Mouse (Mus musculus) C2C12 (cell line): ENCODE measurements around the gene Scarf2.

ENCODE experiments used
- CEBPB ChIP-seq: IDR thresholded peaks from one replicate; pipeline ENCODE4 v1.6.1; 2011; ENCODE audit warnings: low read depth, mild to moderate bottlenecking, control low read depth, moderate library complexity
- CTCF ChIP-seq: IDR thresholded peaks from one replicate; pipeline ENCODE4 v1.5.1; 2011; ENCODE audit not compliant: control insufficient read depth, insufficient read depth, insufficient read length
- FOSL1 ChIP-seq: IDR thresholded peaks from one replicate; pipeline ENCODE4 v1.8.0; 2011; ENCODE audit warnings: mild to moderate bottlenecking, low read length; ENCODE audit not compliant: poor library complexity, insufficient read depth, severe bottlenecking
- MAX ChIP-seq: IDR thresholded peaks from one replicate; pipeline ENCODE4 v1.6.1; 2011; ENCODE audit warnings: mild to moderate bottlenecking, control low read depth
- MYOG ChIP-seq: IDR thresholded peaks from one replicate; pipeline ENCODE4 v1.6.1; 2011; ENCODE audit not compliant: control insufficient read depth, insufficient read length; ENCODE audit errors: extremely low read depth
- USF1 ChIP-seq: IDR thresholded peaks from one replicate; pipeline ENCODE4 v1.6.1; 2011; ENCODE audit warnings: low read depth, mild to moderate bottlenecking, control low read depth, moderate library complexity

GRCm38 (mm10) chr16:17851860-17852259 lies 54.8 kb downstream of the Scarf2 start:
- no peak for TF ChIP-seq CTCF
- TF ChIP-seq MAX = no peak
- no peak for TF ChIP-seq USF1
- no peak for TF ChIP-seq FOSL1
- TF ChIP-seq MYOG = no peak
- no peak for TF ChIP-seq CEBPB
